ENCODE assay signal across 11 mouse cellular contexts in the genomic region with DNA sequence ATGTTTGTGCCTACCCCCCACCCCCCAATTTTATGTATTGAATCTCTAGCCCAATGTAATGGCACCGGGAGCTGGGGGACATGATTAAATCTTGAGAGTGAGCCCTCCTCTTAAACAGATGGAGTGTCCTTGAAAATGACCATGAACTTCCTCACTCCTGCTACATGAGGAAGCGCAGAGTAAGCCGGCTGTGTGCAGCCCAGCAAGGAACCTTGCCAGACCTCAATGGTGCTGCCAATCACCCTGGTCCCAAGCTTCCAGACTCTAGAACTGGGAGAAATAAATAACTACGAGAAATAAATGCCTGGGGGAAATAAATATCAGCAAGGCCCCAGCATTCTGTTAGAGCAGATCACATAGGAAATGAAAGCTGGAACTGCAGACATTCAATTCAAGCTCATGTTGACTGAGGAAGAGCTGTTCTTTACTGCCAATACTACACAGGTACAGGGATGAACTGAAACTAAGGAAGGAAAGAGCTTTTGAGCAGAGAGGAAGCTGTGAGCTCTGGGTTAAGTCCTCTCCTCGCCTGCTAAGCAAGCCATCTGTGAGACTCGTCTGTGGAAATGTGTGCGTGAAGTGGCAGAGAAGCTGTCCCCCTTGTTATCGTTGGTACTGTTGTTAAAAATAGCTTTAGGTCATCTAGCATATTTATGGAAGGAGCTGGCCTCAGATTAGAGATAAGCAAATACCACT. TPM values are rescaled to one million over a fixed set of nuclear protein-coding genes. Genes with fewer than 3 reads are reported as not detected.
DNase-seq lines count a peak whose midpoint lies in the region; ATAC-seq and TF ChIP-seq lines count a peak whose summit lies in the region.
"Had no signal": no experiment of that assay in that cellular context is flagged by ENCODE, and none has a peak within 500 bp of the region (broad histone marks: within the 10 kb centered on the region; RNA-seq: fewer than 3 reads in every experiment).

No protein-coding gene starts in this region.

- H3K4me3 ChIP-seq in lung, embryonic 14.5 days (ENCODE audit: low read depth, low read length): no peak overlapping the region
- no peak overlapping the region for H3K4me3 ChIP-seq in lung, adult 2 months (replicated peaks; ENCODE audit: extremely low read depth, low read depth, low read length)
- H3K4me3 ChIP-seq in liver, postnatal 0 days (ENCODE audit: low read depth, low read length): no peak overlapping the region
- H3K4me3 ChIP-seq: embryonic facial prominence, embryonic 12.5 days; midbrain, embryonic 13.5 days had no signal

- peaks cover 4% of the 10 kb centered on the region; the same call in 1 of the 2 replicates for H3K4me1 ChIP-seq in lung, embryonic 14.5 days (ENCODE audit: insufficient read depth)
- peaks cover 3% of the 10 kb centered on the region; the same call in 1 of the 2 replicates for H3K4me1 ChIP-seq in lung, adult 2 months (ENCODE audit: control insufficient read depth, insufficient read depth, low read length)
- no peaks in the 10 kb centered on the region for H3K4me1 ChIP-seq in liver, postnatal 0 days (ENCODE audit: insufficient read depth)
- H3K4me1 ChIP-seq: embryonic facial prominence, embryonic 12.5 days; midbrain, embryonic 13.5 days had no signal

- intact Hi-C loops in heart, postnatal 14 days (cut with DNase I): no loop called here

- no peak for TF ChIP-seq EP300 in liver, postnatal 0 days (IDR thresholded peaks at IDR 0.05; ENCODE audit: low read depth)

- no peak overlapping the region for H3K4me2 ChIP-seq in lung, embryonic 14.5 days
- no peak overlapping the region for H3K4me2 ChIP-seq in liver, postnatal 0 days (ENCODE audit: low read depth, low read length)
- H3K4me2 ChIP-seq: embryonic facial prominence, embryonic 12.5 days; midbrain, embryonic 13.5 days had no signal

- WGBS in lung, embryonic 14.5 days: 43% methylated on average over 8 of the region's 8 CpGs
- WGBS in lung, adult 2 months: 20% methylated on average over 8 of the region's 8 CpGs
- 30% methylated on average over 8 of the region's 8 CpGs for WGBS in liver, postnatal 0 days (ENCODE audit: insufficient replicate concordance)

- no peaks in the 10 kb centered on the region for H3K36me3 ChIP-seq in lung, embryonic 14.5 days (ENCODE audit: insufficient read depth)
- no peaks in the 10 kb centered on the region for H3K36me3 ChIP-seq in liver, postnatal 0 days (replicated peaks; ENCODE audit: insufficient read depth, low read length)
- H3K36me3 ChIP-seq: embryonic facial prominence, embryonic 12.5 days; midbrain, embryonic 13.5 days had no signal

- H3K9me3 ChIP-seq in lung, embryonic 14.5 days (ENCODE audit: low read depth, low read length): no peaks in the 10 kb centered on the region
- no peaks in the 10 kb centered on the region for H3K9me3 ChIP-seq in liver, postnatal 0 days (ENCODE audit: low read length)
- H3K9me3 ChIP-seq: embryonic facial prominence, embryonic 12.5 days; midbrain, embryonic 13.5 days had no signal

- peak; percentile 31 to 69 for DNase-seq in adrenal gland, adult (ENCODE audit: inconsistent age in 2 of 2, low spot score in 1 of 2)
- DNase-seq in adrenal gland, postnatal 4 days (ENCODE audit: low spot score in 2 of 2): no peak
- no peak for DNase-seq in lung, embryonic 14.5 days
- DNase-seq in lung, adult 2 months: no peak
- DNase-seq in heart, postnatal 14 days: peak; percentile 14 to 53
- DNase-seq in spleen, postnatal 14 days (ENCODE audit: low spot score in 2 of 2): no peak
- no peak for DNase-seq in liver, postnatal 0 days
- DNase-seq: liver had no signal

- no peak for ATAC-seq in lung, embryonic 14.5 days (ENCODE audit: insufficient read depth)
- ATAC-seq in megakaryocyte, adult 5-6 weeks (ENCODE audit: poor library complexity, severe bottlenecking): peak; percentile 45; the same call in 1 of the 2 replicates
- ATAC-seq in liver, postnatal 0 days: no peak
- ATAC-seq: midbrain, embryonic 13.5 days had no signal

- no peak for TF ChIP-seq POLR2A in lung, adult 2 months (IDR thresholded peaks at IDR 0.05; ENCODE audit: borderline replicate concordance, extremely low read depth, low read depth, low read length)

- H3K27ac ChIP-seq in lung, embryonic 14.5 days (ENCODE audit: low read depth): peak overlapping the region; percentile 61; the same call in 1 of the 2 replicates
- H3K27ac ChIP-seq in liver, postnatal 0 days (ENCODE audit: low read depth): no peak overlapping the region
- H3K27ac ChIP-seq: embryonic facial prominence, embryonic 12.5 days; midbrain, embryonic 13.5 days had no signal

- H3K9ac ChIP-seq in lung, embryonic 14.5 days: no peak overlapping the region
- H3K9ac ChIP-seq in liver, postnatal 0 days (replicated peaks): no peak overlapping the region
- H3K9ac ChIP-seq: embryonic facial prominence, embryonic 12.5 days; midbrain, embryonic 13.5 days had no signal

- H3K27me3 ChIP-seq in lung, embryonic 14.5 days (ENCODE audit: insufficient read depth, low read length): no peaks in the 10 kb centered on the region
- no peaks in the 10 kb centered on the region for H3K27me3 ChIP-seq in liver, postnatal 0 days (ENCODE audit: insufficient read depth, low read length)
- H3K27me3 ChIP-seq: embryonic facial prominence, embryonic 12.5 days; midbrain, embryonic 13.5 days had no signal

- TF ChIP-seq CTCF in lung, embryonic 14.5 days (IDR thresholded peaks at IDR 0.05; ENCODE audit: low read depth): no peak
- TF ChIP-seq CTCF in lung, adult 2 months (IDR thresholded peaks at IDR 0.05; ENCODE audit: insufficient read depth, low read length): no peak
- no peak for TF ChIP-seq CTCF in liver, postnatal 0 days (IDR thresholded peaks at IDR 0.05; ENCODE audit: low read depth)

RNA-seq across cellular contexts. Expression of gene Rpl36a-ps1, which starts 16.3 kb away (rescaled TPM):
- 10 to 100 TPM in 1 of 2 experiments, 1 to 10 TPM in 1; 7.2 to 15.9 TPM for total RNA-seq in adrenal gland, postnatal 4 days (2021)
- polyA plus RNA-seq in lung, embryonic 14.5 days (2014; fragmentation: Nextera tagmentation; extraction: Ambion mirVana): 2.0 and 2.1 TPM in 2 replicates
- polyA plus RNA-seq in lung, adult 2 months (2012; rRNA removed): not detected in 2 replicates
- 1 to 10 TPM; 1.1 to 3.7 TPM for total RNA-seq in heart, postnatal 14 days (2021)
- 12.9 and 18.5 TPM in 2 replicates for total RNA-seq in megakaryocyte, adult 5-6 weeks (2015)
- total RNA-seq in megakaryocyte, adult 5-6 weeks (2017): 5.9 and 8.3 TPM in 2 replicates
- 2.5 and 3.0 TPM in 2 replicates for polyA plus RNA-seq in liver, postnatal 0 days (2015; fragmentation: Nextera tagmentation; extraction: Ambion mirVana)

RNA-seq across cellular contexts. Expression of gene Mzt1, which starts 35.6 kb away (rescaled TPM):
- 10 to 100 TPM; 45.0 to 46.5 TPM for total RNA-seq in adrenal gland, postnatal 4 days (2021)
- 68.9 and 71.4 TPM in 2 replicates for polyA plus RNA-seq in lung, embryonic 14.5 days (2014; fragmentation: Nextera tagmentation; extraction: Ambion mirVana)
- polyA plus RNA-seq in lung, adult 2 months (2012; rRNA removed): 5.4 and 12.3 TPM in 2 replicates
- total RNA-seq in heart, postnatal 14 days (2021): 10 to 100 TPM; 31.9 to 32.1 TPM
- total RNA-seq in megakaryocyte, adult 5-6 weeks (2015): 53.6 and 61.1 TPM in 2 replicates
- total RNA-seq in megakaryocyte, adult 5-6 weeks (2017): 24.3 and 25.9 TPM in 2 replicates
- 42.5 and 43.2 TPM in 2 replicates for polyA plus RNA-seq in liver, postnatal 0 days (2015; fragmentation: Nextera tagmentation; extraction: Ambion mirVana)

RNA-seq across cellular contexts. Expression of gene Bora, which starts 35.6 kb away (rescaled TPM):
- 10 to 100 TPM; 14.4 to 16.2 TPM for total RNA-seq in adrenal gland, postnatal 4 days (2021)
- polyA plus RNA-seq in lung, embryonic 14.5 days (2014; fragmentation: Nextera tagmentation; extraction: Ambion mirVana): 79.1 and 93.3 TPM in 2 replicates
- polyA plus RNA-seq in lung, adult 2 months (2012; rRNA removed): 0.49 and 1.3 TPM in 2 replicates
- total RNA-seq in heart, postnatal 14 days (2021): 1 to 10 TPM; 2.7 to 3.2 TPM
- total RNA-seq in megakaryocyte, adult 5-6 weeks (2015): 24.4 and 26.5 TPM in 2 replicates
- total RNA-seq in megakaryocyte, adult 5-6 weeks (2017): 26.0 and 28.4 TPM in 2 replicates
- polyA plus RNA-seq in liver, postnatal 0 days (2015; fragmentation: Nextera tagmentation; extraction: Ambion mirVana): 13.0 and 13.6 TPM in 2 replicates

Comparison
In these comparisons a context has a peak if more than half of its experiments do, and no peak if none do; other contexts are left out.
1. DNase-seq: peak in adrenal gland, adult (2 of 2) and heart, postnatal 14 days (2 of 2); none in adrenal gland, postnatal 4 days (0 of 2), lung, embryonic 14.5 days (single experiment), lung, adult 2 months (single experiment), spleen, postnatal 14 days (0 of 2) and liver, postnatal 0 days (single experiment).